Mouse (Mus musculus): ENCODE measurements at regions not wholly inside any gene's neighbourhood (a gene's known extent, or its start where the extent isn't known, plus 50 kb on each side); places are given as distances from the start of the nearest gene placed in this dataset.

DNA sequence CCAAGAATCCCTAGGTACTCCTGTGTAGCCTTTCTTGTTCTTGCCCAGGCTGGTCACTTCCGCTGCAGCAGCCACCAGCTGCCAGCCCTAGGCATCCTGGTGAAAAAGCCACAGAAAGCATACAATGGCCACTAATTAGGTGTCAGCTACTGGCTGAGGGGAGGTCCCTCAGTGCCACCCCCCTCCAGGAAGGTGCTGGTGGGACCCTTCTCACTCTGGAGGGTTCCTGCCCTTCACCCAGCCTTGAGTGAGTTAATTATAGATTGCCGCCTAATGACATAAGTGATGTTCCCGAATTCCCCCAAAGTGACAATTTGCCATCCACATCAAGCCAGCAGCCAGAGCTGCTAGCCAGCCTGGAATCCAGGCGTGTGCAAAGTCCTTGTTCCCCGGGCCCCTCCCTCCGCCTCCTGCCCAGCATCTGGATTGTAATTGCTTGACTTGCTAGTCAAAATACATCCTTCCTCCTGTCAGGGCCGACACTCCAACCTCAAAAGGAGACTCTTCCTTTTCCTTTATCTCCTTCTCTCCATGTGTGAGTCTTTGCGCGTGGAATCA lies 195.2 kb downstream of the Bcl11b start:
- H3K4me3 ChIP-seq (replicated peaks; ENCODE audit: low read depth, low read length), result no peak overlapping the region
- ATAC-seq (replicated peaks; ENCODE audit: low FRiP score, low read depth) (no peak), DNase-seq (ENCODE audit: low spot score) (no peak)
- H3K4me2 ChIP-seq (ENCODE audit: low read length), result no peak overlapping the region
- no peak for TF ChIP-seq CTCF (IDR thresholded peaks at IDR 0.05; ENCODE audit: low read depth)
- no peaks in the 10 kb centered on the region for H3K9me3 ChIP-seq (replicated peaks; ENCODE audit: low read length)
- no peaks in the 10 kb centered on the region for H3K27me3 ChIP-seq (ENCODE audit: insufficient read depth, low read length)
- no peak overlapping the region for H3K27ac ChIP-seq
- WGBS, result 46% methylated on average over 9 of the region's 9 CpGs
- H3K4me1 ChIP-seq (replicated peaks; ENCODE audit: insufficient read depth, low read length), result no peaks in the 10 kb centered on the region
- H3K9ac ChIP-seq (ENCODE audit: low read depth, low read length), result no peak overlapping the region
- H3K36me3 ChIP-seq (ENCODE audit: insufficient read depth, low read length), result no peaks in the 10 kb centered on the region

DNA sequence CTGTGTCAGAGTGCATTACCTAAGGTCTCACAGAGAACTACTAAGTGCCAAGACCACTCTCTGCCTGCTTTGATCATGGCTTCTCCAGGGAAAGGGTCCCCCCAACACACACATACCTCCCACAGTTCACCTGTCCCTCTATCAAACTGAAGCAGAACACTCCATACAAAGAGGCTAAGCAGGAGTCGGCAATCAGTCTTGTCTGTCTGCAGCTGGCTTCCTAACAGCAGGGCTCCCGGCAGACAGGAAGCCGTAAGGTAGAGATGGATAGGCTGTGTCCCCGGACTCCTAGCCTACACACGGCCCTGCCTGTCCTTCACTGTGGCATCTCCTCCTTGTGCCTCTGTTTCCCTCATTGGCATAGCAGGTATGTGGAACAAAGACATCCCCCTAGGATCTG lies 192.2 kb downstream of the Bcl11b start:
- Histone ChIP-seq H3K4me3 (replicated peaks; ENCODE audit: low read depth, low read length) (no peak overlapping the region), H3K4me1 (replicated peaks; ENCODE audit: insufficient read depth, low read length) (no peaks in the 10 kb centered on the region), H3K27me3 (ENCODE audit: insufficient read depth, low read length) (no peaks in the 10 kb centered on the region), H3K4me2 (ENCODE audit: low read length) (no peak overlapping the region), H3K9ac (ENCODE audit: low read depth, low read length) (no peak overlapping the region), H3K27ac (no peak overlapping the region), H3K9me3 (replicated peaks; ENCODE audit: low read length) (no peaks in the 10 kb centered on the region), H3K36me3 (ENCODE audit: insufficient read depth, low read length) (no peaks in the 10 kb centered on the region)
- TF ChIP-seq CTCF (IDR thresholded peaks at IDR 0.05; ENCODE audit: low read depth), result no peak
- DNase-seq (ENCODE audit: low spot score), result no peak
- ATAC-seq (replicated peaks; ENCODE audit: low FRiP score, low read depth), result no peak
- 35% methylated on average over 5 of the region's 5 CpGs for WGBS

DNA sequence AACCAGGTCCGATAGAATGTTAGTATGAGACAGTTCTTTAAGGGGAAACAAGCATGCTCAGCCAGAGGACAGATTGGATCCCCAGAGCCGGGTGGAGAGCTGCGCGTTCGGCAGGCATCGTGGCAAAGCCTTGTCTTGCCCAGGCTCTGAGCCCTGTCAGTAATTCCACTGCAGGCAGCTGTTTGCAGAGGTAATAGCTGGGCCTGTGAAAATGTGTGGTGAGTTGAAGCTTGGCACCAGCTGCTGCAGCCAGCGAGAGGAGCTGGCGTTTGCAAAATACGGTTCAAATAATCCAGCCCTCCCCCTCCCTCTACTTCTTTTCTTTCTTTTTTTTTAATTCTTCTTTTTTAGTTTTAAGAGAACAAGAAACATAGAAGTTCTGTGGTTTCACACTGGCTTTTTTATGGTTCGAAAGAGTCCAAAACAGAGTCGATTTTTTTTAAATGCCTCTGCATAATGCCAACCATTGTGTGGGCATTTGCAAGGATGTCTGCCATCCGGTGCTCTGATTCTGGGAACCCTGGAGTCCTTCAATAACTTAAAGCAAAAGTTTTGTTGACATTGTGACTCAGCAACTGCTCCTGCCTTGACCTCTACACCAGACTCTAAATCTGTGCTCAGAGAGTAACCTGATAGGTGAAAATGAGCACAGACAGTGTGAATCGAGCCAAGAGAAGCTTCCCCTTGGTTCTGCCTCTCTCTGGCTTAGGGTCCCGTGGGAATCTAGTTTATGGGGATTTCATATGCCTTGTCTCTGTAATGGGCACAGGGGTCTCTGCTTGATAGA lies 190.7 kb downstream of the Bcl11b start:
- H3K27ac ChIP-seq, result no peak overlapping the region
- TF ChIP-seq CTCF (IDR thresholded peaks at IDR 0.05; ENCODE audit: low read depth), result no peak
- H3K4me1 ChIP-seq (replicated peaks; ENCODE audit: insufficient read depth, low read length), result no peaks in the 10 kb centered on the region
- 55% methylated on average over 14 of the region's 14 CpGs for WGBS
- no peak overlapping the region for H3K9ac ChIP-seq (ENCODE audit: low read depth, low read length)
- no peak overlapping the region for H3K4me2 ChIP-seq (ENCODE audit: low read length)
- no peaks in the 10 kb centered on the region for H3K9me3 ChIP-seq (replicated peaks; ENCODE audit: low read length)
- DNase-seq (ENCODE audit: low spot score) (peak; percentile 57), ATAC-seq (replicated peaks; ENCODE audit: low FRiP score, low read depth) (no peak)
- H3K4me3 ChIP-seq (replicated peaks; ENCODE audit: low read depth, low read length), result no peak overlapping the region
- no peaks in the 10 kb centered on the region for H3K27me3 ChIP-seq (ENCODE audit: insufficient read depth, low read length)
- H3K36me3 ChIP-seq (ENCODE audit: insufficient read depth, low read length), result no peaks in the 10 kb centered on the region

DNA sequence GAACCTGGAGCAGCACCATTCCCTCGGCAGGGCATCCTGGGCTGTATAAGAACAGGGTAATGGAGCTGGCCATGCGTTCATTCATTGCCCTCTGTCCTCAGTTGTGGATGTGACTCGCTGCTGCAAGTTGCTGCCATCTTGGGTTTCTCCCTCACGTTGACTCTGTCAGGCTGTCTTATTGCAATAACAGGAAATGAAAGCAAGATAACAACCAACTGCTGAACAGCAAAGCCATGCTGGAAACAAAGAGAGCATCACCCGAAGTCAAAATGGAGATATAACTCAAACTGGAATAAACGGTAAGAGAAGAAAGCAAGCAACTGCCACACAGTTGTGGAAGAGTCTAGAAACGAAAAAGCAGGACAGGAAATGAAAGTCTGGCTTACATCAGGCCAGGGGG lies 188.5 kb downstream of the Bcl11b start:
- Histone ChIP-seq H3K27ac (no peak overlapping the region), H3K27me3 (ENCODE audit: insufficient read depth, low read length) (no peaks in the 10 kb centered on the region), H3K36me3 (ENCODE audit: insufficient read depth, low read length) (no peaks in the 10 kb centered on the region), H3K9ac (ENCODE audit: low read depth, low read length) (no peak overlapping the region), H3K4me2 (ENCODE audit: low read length) (no peak overlapping the region), H3K4me3 (replicated peaks; ENCODE audit: low read depth, low read length) (no peak overlapping the region), H3K9me3 (replicated peaks; ENCODE audit: low read length) (no peaks in the 10 kb centered on the region), H3K4me1 (replicated peaks; ENCODE audit: insufficient read depth, low read length) (no peaks in the 10 kb centered on the region)
- no peak for TF ChIP-seq CTCF (IDR thresholded peaks at IDR 0.05; ENCODE audit: low read depth)
- ATAC-seq (replicated peaks; ENCODE audit: low FRiP score, low read depth) (no peak), DNase-seq (ENCODE audit: low spot score) (no peak)
- 73% methylated on average over 7 of the region's 7 CpGs for WGBS

DNA sequence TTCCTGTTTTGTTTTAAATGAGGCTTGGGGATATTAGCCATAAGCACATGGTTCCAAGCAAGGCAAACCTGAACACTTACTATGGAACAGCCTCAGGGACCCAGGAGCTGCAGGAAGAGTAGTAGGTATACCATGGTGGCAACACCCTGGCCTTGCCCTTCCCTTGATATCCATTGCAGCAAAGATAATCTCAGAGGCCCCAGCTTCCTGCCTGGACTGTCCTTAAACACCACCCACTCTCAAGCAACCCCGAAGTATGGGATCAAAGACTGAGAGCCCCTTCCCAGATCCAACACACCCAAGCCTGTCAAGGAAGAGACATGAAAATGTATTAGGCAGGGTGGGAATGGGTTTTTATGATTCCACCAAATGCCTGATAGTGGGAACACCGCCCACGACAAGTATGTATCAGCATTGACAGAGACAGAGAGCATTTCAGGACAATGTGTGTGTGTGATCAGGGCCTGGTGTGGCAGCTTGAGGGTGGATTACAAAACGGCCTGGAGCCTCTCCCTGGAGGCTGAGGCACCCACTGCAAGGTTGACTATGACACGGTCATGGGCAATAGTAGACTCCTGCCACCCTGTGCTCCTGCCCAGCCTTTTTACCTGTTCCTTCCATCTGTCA lies 179.5 kb downstream of the Bcl11b start:
- Histone ChIP-seq H3K9ac (ENCODE audit: low read depth, low read length) (no peak overlapping the region), H3K4me3 (replicated peaks; ENCODE audit: low read depth, low read length) (no peak overlapping the region), H3K27ac (no peak overlapping the region), H3K9me3 (replicated peaks; ENCODE audit: low read length) (no peaks in the 10 kb centered on the region; the same call in 1 of the 2 replicates), H3K4me2 (ENCODE audit: low read length) (no peak overlapping the region), H3K27me3 (ENCODE audit: insufficient read depth, low read length) (no peaks in the 10 kb centered on the region), H3K4me1 (replicated peaks; ENCODE audit: insufficient read depth, low read length) (no peaks in the 10 kb centered on the region), H3K36me3 (ENCODE audit: insufficient read depth, low read length) (no peaks in the 10 kb centered on the region)
- 88% methylated on average over 5 of the region's 5 CpGs for WGBS
- no peak for DNase-seq (ENCODE audit: low spot score)
- no peak for TF ChIP-seq CTCF (IDR thresholded peaks at IDR 0.05; ENCODE audit: low read depth)
- no peak for ATAC-seq (replicated peaks; ENCODE audit: low FRiP score, low read depth)

DNA sequence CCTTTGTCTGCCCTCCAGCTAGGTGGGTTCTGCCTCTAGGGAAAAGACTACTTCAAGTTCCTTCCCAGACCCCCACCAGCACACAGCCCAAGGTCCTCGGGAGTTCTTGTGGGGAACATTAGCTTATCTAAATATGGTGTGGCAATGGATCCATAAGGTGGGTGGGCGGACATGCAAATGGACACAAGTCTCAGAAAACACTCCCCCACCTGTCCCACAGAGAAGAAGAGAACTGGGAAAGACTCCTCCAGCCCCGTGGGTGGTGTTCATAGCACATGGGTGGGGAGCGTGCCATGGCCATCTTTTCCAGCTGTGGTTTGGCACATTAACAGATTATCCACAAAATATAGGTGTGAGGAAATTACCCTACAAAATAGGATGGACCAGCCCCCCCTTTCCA lies 177.5 kb downstream of the Bcl11b start:
- no peaks in the 10 kb centered on the region for H3K27me3 ChIP-seq (ENCODE audit: insufficient read depth, low read length)
- 79% methylated on average over 4 of the region's 4 CpGs for WGBS
- no peaks in the 10 kb centered on the region for H3K36me3 ChIP-seq (ENCODE audit: insufficient read depth, low read length)
- no peak for DNase-seq (ENCODE audit: low spot score)
- no peak overlapping the region for H3K9ac ChIP-seq (ENCODE audit: low read depth, low read length)
- H3K27ac ChIP-seq, result no peak overlapping the region
- H3K4me2 ChIP-seq (ENCODE audit: low read length), result no peak overlapping the region
- H3K9me3 ChIP-seq (replicated peaks; ENCODE audit: low read length), result no peaks in the 10 kb centered on the region; the same call in 1 of the 2 replicates
- H3K4me1 ChIP-seq (replicated peaks; ENCODE audit: insufficient read depth, low read length), result no peaks in the 10 kb centered on the region
- H3K4me3 ChIP-seq (replicated peaks; ENCODE audit: low read depth, low read length), result no peak overlapping the region
- ATAC-seq (replicated peaks; ENCODE audit: low FRiP score, low read depth), result no peak
- no peak for TF ChIP-seq CTCF (IDR thresholded peaks at IDR 0.05; ENCODE audit: low read depth)

Measured in kidney, postnatal 0 days (tissue).